Mouse (Mus musculus) macrophage (primary cell): ENCODE measurements at regions not wholly inside any gene's neighbourhood (a gene's known extent, or its start where the extent isn't known, plus 50 kb on each side); places are given as distances from the start of the nearest gene placed in this dataset.

Experiments
- H3K27ac ChIP-seq: fragments of 350-480 bp; formaldehyde crosslinking; 2 replicates; pipeline ENCODE4 v1.9.0; 2021
- H3K36me3 ChIP-seq: fragments of 350-480 bp; formaldehyde crosslinking; 2 replicates; pipeline ENCODE4 v1.9.0; 2021; ENCODE audit errors: inconsistent target
- H3K4me3 ChIP-seq: fragments of 350-480 bp; formaldehyde crosslinking; 2 replicates; pipeline ENCODE4 v1.9.0; 2021; ENCODE audit errors: inconsistent target
- H3K79me2 ChIP-seq: fragments of 350-480 bp; formaldehyde crosslinking; 2 replicates; pipeline ENCODE4 v1.9.0; 2021; ENCODE audit errors: inconsistent target
- WGBS: methylation state at CpG from one replicate; pipeline ENCODE4 v1.1.7; 2026; ENCODE audit warnings: inconsistent platforms; ENCODE audit not compliant: missing documents; 5-methylcytosine and 5-hydroxymethylcytosine counted together

DNA sequence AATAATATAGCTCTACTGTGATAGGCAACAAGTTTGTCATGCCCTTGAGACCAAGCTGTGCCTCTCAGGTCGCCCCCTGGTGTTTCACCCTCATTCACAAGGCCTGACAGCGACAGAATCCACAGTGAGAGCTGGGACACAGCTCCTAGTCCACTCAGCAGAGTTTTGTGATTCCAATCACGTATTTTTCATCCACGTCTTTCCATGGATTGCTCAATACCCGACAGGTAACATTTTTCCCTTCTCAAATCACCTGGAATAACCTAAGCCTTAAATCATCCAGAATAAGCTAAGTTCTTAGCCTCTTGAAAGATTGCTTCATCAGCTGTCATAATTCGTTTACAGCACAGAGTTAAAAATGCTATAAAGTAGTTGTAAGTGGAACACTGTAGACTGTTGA lies 211.3 kb downstream of the Ccdc91 start:
- no peaks in the 10 kb centered on the region for H3K79me2 ChIP-seq
- H3K27ac ChIP-seq: no peak overlapping the region
- 81% methylated on average over 6 of the region's 6 CpGs for WGBS
- H3K36me3 ChIP-seq: no peaks in the 10 kb centered on the region
- H3K4me3 ChIP-seq: no peak overlapping the region

DNA sequence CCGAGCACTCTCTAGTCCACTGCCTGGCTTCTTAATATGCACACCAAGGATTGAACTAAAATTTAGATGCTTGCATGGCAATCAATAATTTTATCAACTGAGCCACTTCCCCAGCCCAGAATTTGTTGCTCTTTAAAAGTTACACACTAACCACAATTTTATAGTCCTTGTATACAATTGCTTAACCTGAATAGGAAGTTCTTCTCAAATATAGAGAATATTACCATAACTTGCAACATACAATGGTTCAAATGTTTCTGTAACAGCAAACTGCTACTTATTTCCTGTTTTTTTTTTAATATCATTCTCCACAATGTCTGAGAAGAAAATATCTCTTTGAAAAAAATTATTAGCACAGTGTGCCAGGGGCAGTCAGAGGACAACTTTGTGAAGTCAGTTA lies 222.6 kb downstream of the Ccdc91 start:
- no peak overlapping the region for H3K27ac ChIP-seq
- WGBS: 100% methylated on average over 1 of the region's 1 CpGs

DNA sequence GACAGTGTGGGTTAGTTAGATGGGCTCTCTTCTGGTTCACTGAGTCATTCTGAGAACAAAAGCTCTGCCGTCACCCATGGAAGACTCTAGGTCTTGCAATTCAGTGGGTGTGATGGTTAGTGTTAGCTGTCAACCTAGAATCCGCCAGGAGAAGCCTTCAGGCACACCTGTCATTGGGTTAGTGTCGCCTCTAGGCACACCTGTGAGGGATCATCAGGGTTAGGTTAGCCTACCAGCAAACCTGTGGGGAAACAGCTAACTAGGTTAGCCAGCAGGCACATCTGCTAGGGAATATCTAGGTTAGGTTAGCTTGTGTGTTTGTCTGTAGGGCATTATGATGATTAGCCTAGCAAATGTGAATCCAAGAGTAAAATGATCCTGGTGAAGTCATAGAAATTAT lies 223.8 kb downstream of the Ccdc91 start:
- Histone ChIP-seq H3K4me3 (no peak overlapping the region), H3K36me3 (no peaks in the 10 kb centered on the region), H3K79me2 (no peaks in the 10 kb centered on the region), H3K27ac (no peak overlapping the region)
- WGBS: 81% methylated on average over 3 of the region's 3 CpGs

More for the DNA sequence above, 222.6 kb downstream of the Ccdc91 start:
- Histone ChIP-seq H3K36me3 (no peaks in the 10 kb centered on the region), H3K79me2 (no peaks in the 10 kb centered on the region), H3K4me3 (no peak overlapping the region)

- WGBS: 58% methylated on average over 2 of the region's 2 CpGs
- Histone ChIP-seq H3K4me3 (no peak overlapping the region), H3K79me2 (no peaks in the 10 kb centered on the region), H3K27ac (no peak overlapping the region), H3K36me3 (no peaks in the 10 kb centered on the region)
These were observed 225.0 kb downstream of the Ccdc91 start for GRCm38 (mm10) chr6:147700629-147701028.

GRCm38 (mm10) chr6:147701956-147702355 lies 226.3 kb downstream of the Ccdc91 start:
- 76% methylated on average over 5 of the region's 5 CpGs for WGBS

GRCm38 (mm10) chr6:147704297-147704696 lies 228.7 kb downstream of the Ccdc91 start:
- H3K27ac ChIP-seq: no peak overlapping the region
- no peak overlapping the region for H3K4me3 ChIP-seq
- 49% methylated on average over 5 of the region's 5 CpGs for WGBS
- no peaks in the 10 kb centered on the region for H3K36me3 ChIP-seq
- H3K79me2 ChIP-seq: no peaks in the 10 kb centered on the region

More at GRCm38 (mm10) chr6:147701956-147702355, 226.3 kb downstream of the Ccdc91 start:
- Histone ChIP-seq H3K36me3 (no peaks in the 10 kb centered on the region), H3K4me3 (no peak overlapping the region), H3K79me2 (no peaks in the 10 kb centered on the region), H3K27ac (no peak overlapping the region)

DNA sequence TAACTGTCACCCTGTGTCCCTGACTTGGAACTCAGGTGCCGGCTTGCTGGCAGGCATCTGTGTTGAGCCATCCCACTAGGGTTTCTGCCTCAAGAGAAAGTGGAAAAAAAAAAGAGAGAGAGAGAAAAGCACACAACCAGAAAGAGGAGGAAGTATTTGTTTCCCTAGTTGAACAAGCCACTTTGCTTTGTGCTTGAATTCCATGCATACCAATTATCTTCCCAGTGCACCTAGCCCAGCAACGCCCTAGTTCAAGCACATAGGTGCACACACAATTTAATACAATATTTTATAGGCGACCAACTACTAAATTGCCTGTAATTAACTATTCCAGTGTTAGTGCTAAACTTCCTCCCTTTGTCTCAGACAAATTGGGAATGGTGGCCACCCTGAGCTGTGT lies 230.3 kb downstream of the Ccdc91 start:
- no peaks in the 10 kb centered on the region for H3K79me2 ChIP-seq
- H3K4me3 ChIP-seq: no peak overlapping the region
- no peak overlapping the region for H3K27ac ChIP-seq
- H3K36me3 ChIP-seq: no peaks in the 10 kb centered on the region
- WGBS: 70% methylated on average over 3 of the region's 3 CpGs

DNA sequence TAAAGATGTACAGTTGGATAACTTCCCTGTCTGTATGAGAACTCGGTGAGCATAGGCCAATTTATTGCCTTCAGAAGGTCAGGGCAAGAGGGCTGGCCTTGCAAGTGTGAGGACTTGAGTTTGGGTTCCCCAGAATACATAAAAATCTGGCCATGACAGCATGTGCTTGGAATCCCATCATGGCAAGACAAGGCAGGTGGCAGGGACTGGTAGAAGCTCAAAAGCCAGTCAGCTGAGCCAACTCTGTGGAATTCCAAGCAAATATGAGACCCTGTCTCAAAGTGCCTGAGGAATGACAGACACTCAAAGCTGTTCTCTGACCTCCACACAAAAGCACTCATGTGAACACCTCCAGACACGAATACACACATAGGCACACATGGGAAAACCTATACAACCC lies 231.1 kb downstream of the Ccdc91 start:
- WGBS: 74% methylated on average over 2 of the region's 2 CpGs

GRCm38 (mm10) chr6:147718052-147718712 lies 242.6 kb downstream of the Ccdc91 start:
- H3K4me3 ChIP-seq: no peak overlapping the region
- WGBS: 64% methylated on average over 8 of the region's 8 CpGs
- no peak overlapping the region for H3K27ac ChIP-seq
- no peaks in the 10 kb centered on the region for H3K79me2 ChIP-seq
- H3K36me3 ChIP-seq: no peaks in the 10 kb centered on the region

More for the DNA sequence above, 231.1 kb downstream of the Ccdc91 start:
- Histone ChIP-seq H3K36me3 (no peaks in the 10 kb centered on the region), H3K4me3 (no peak overlapping the region), H3K79me2 (no peaks in the 10 kb centered on the region), H3K27ac (no peak overlapping the region)

DNA sequence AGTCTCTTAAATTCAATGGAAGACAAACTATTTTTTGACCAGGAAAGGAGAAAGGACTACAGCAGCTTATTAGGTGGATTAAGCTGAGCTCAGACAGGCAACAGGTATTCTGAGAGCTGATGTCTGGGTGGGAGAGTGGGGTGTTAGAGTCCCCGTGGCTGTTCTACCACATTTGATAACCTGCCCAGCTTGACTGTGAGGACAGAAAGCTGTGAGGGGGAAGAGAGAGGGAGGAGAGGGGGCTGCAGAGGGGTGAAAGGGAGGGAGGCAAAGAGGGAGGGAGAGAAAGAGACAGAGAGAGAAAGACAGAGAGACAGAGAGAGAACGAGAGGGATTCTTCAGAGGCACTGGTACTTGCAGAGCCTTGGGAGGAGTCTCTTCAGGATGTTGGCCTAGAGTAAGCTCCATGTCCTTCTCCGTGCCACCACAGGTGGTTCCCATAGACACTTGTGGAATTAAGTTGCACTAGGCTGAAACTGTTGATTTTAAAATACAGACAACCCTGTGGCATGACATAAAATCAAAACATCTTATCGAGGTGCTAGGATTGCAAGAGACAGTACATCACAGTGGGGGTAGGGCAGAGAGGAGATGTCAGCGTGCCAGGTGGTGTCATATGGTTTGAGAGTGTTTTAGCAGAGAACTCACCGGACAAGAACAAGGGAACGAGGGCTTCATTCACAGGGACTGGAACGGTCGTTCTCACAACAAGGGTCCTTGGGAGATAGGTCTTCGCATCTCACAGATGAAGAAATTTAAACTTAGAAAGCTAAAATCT lies 243.3 kb downstream of the Ccdc91 start:
- H3K4me3 ChIP-seq: no peak overlapping the region
- 81% methylated on average over 10 of the region's 10 CpGs for WGBS
- no peaks in the 10 kb centered on the region for H3K36me3 ChIP-seq
- no peaks in the 10 kb centered on the region for H3K79me2 ChIP-seq
- H3K27ac ChIP-seq: no peak overlapping the region

GRCm38 (mm10) chr6:147719539-147719938 lies 243.9 kb downstream of the Ccdc91 start:
- no peaks in the 10 kb centered on the region for H3K36me3 ChIP-seq
- WGBS: 79% methylated on average over 8 of the region's 8 CpGs
- no peak overlapping the region for H3K27ac ChIP-seq
- H3K4me3 ChIP-seq: no peak overlapping the region
- no peaks in the 10 kb centered on the region for H3K79me2 ChIP-seq

GRCm38 (mm10) chr6:147723336-147723735 lies 247.7 kb downstream of the Ccdc91 start:
- WGBS: 94% methylated on average over 5 of the region's 5 CpGs
- H3K79me2 ChIP-seq: no peaks in the 10 kb centered on the region
- no peak overlapping the region for H3K4me3 ChIP-seq
- no peaks in the 10 kb centered on the region for H3K36me3 ChIP-seq
- no peak overlapping the region for H3K27ac ChIP-seq

DNA sequence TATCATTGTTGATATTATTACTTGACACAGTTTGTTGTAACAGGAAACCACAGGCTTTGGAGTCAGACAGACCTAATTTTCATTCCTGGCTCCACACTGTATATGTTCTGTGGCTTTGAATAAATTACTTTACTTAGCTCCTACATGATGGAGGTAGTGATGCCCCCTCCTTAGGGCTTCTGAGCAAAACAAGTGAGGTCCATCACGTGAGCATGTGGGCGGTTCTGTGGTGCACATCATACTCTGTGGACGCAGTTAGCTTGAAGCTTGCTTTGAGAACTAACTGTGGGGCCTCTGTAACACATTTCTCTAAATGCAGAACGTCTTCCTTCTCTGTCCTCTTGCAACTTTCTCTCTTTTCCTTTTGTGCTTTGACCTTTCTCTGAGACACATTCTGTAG lies 251.4 kb downstream of the Ccdc91 start:
- 84% methylated on average over 4 of the region's 4 CpGs for WGBS
- no peak overlapping the region for H3K4me3 ChIP-seq
- no peak overlapping the region for H3K27ac ChIP-seq
- H3K36me3 ChIP-seq: no peaks in the 10 kb centered on the region
- H3K79me2 ChIP-seq: no peaks in the 10 kb centered on the region

- no peak overlapping the region for H3K4me3 ChIP-seq
- 92% methylated on average over 6 of the region's 6 CpGs for WGBS
- H3K36me3 ChIP-seq: no peaks in the 10 kb centered on the region
- no peak overlapping the region for H3K27ac ChIP-seq
- H3K79me2 ChIP-seq: no peaks in the 10 kb centered on the region
These were observed 252.3 kb downstream of the Ccdc91 start for GRCm38 (mm10) chr6:147727644-147728533.

- H3K27ac ChIP-seq: no peak overlapping the region
- no peaks in the 10 kb centered on the region for H3K79me2 ChIP-seq
- H3K4me3 ChIP-seq: no peak overlapping the region
- H3K36me3 ChIP-seq: no peaks in the 10 kb centered on the region
These were observed 254.1 kb downstream of the Ccdc91 start for GRCm38 (mm10) chr6:147729721-147730120.
